Mouse (Mus musculus) testis, adult 2 months (tissue): ENCODE results near the gene Gm14548.
"Not testable (repeated sequence)": the region's sequence is repeated elsewhere in the genome, so short reads cannot be mapped to it uniquely, and the experiment has no call there.

ENCODE experiments used
- CTCF ChIP-seq: fragments of 200-500 bp; IDR thresholded peaks from 2 replicates; pipeline ENCODE4 v1.5.1; 2012; ENCODE audit warnings: low read depth, mild to moderate bottlenecking, inconsistent platforms, low read length, moderate library complexity; ENCODE audit not compliant: control insufficient read depth, insufficient read depth, insufficient replicate concordance
- POLR2A ChIP-seq: fragments of 200-500 bp; IDR thresholded peaks from 2 replicates; pipeline ENCODE4 v1.6.1; 2012; ENCODE audit warnings: low read depth, mild to moderate bottlenecking, inconsistent platforms, low read length, moderate library complexity; ENCODE audit not compliant: control insufficient read depth

- TF ChIP-seq POLR2A, CTCF: not testable (repeated sequence)
Measured at GRCm38 (mm10) chr7:3935473-3935872, 37.6 kb upstream of the Gm14548 start.
